Mouse (Mus musculus) C2C12 (cell line): Measurements from ENCODE around the gene C87499. TPM values are rescaled to one million over a fixed set of nuclear protein-coding genes. Genes with fewer than 3 reads are reported as not detected.

Experiments
- H3K27me3 ChIP-seq: one replicate; pipeline ENCODE4 v1.6.1; 2011; ENCODE audit not compliant: control insufficient read depth, insufficient read depth, insufficient read length
- H3K36me3 ChIP-seq: one replicate; pipeline ENCODE4 v1.6.1; 2011; ENCODE audit not compliant: control insufficient read depth, insufficient read depth
- H3K4me3 ChIP-seq: one replicate; pipeline ENCODE4 v1.5.1; 2011; ENCODE audit warnings: mild to moderate bottlenecking, control low read depth; ENCODE audit not compliant: poor library complexity, insufficient read depth, severe bottlenecking
- H3K79me2 ChIP-seq: one replicate; pipeline ENCODE4 v1.6.1; 2011; ENCODE audit not compliant: control insufficient read depth, insufficient read depth
- H3K79me3 ChIP-seq: one replicate; pipeline ENCODE4 v1.6.1; 2011; ENCODE audit warnings: low read depth, control low read depth
- H3ac ChIP-seq: one replicate; pipeline ENCODE3; 2011; ENCODE audit warnings: low read depth; ENCODE audit not compliant: control insufficient read depth, insufficient read length
- CEBPB ChIP-seq: IDR thresholded peaks from one replicate; pipeline ENCODE4 v1.6.1; 2011; ENCODE audit warnings: low read depth, mild to moderate bottlenecking, control low read depth, moderate library complexity
- CTCF ChIP-seq: IDR thresholded peaks from one replicate; pipeline ENCODE4 v1.5.1; 2011; ENCODE audit not compliant: control insufficient read depth, insufficient read depth, insufficient read length
- FOSL1 ChIP-seq: IDR thresholded peaks from one replicate; pipeline ENCODE4 v1.8.0; 2011; ENCODE audit warnings: mild to moderate bottlenecking, low read length; ENCODE audit not compliant: poor library complexity, insufficient read depth, severe bottlenecking
- MAX ChIP-seq: IDR thresholded peaks from one replicate; pipeline ENCODE4 v1.6.1; 2011; ENCODE audit warnings: mild to moderate bottlenecking, control low read depth
- MYOD1 ChIP-seq: IDR thresholded peaks from one replicate; pipeline ENCODE4 v1.6.1; 2011; ENCODE audit warnings: low read depth; ENCODE audit not compliant: control insufficient read depth, insufficient read length
- MYOG ChIP-seq: IDR thresholded peaks from one replicate; pipeline ENCODE4 v1.6.1; 2011; ENCODE audit not compliant: control insufficient read depth, insufficient read length; ENCODE audit errors: extremely low read depth
- USF1 ChIP-seq: IDR thresholded peaks from one replicate; pipeline ENCODE4 v1.6.1; 2011; ENCODE audit warnings: low read depth, mild to moderate bottlenecking, control low read depth, moderate library complexity
- long read RNA-seq, 2 experiments: library from polyadenylated mRNA; unstranded; transcript quantifications; one replicate each; pipeline ENCODE4 v2.0.0; 2019 to 2020
- polyA plus RNA-seq: library from polyadenylated mRNA; unstranded; fragments of >200 nt; fragmentation: generic; extraction: Trizol; gene quantifications from one replicate; pipeline ENCODE4 v1.2.1, GENCODE M21; 2012; ENCODE audit warnings: missing spikeins

The C87499 gene
- not detected for polyA plus RNA-seq
- long read RNA-seq, experiment 1: 0 reads
- long read RNA-seq, experiment 2: 0 reads

DNA sequence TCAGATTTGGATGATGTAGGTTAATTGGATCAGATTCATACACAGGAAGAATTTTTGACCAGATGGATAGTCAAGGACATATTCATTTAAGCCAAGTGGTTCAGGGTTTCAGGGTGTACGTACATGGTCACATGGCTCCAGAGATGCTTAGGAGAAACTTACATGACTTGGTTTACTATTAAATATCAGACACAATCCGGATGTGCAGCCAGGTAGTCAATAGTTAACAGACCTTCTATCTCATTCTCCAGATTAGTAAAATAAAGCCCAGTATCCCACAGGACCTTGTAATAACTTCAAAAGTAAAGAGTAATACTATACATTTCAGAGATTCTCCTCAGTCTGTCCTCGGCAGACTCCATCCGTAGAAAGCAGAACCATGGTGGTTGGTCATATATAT lies at the start of gene C87499:
Gene C87499 (minus strand): TSS at position 101 of the 400 bp plus-strand sequence.
- Histone ChIP-seq H3K79me2 (no peaks in the 10 kb centered on the region), H3K4me3 (no peak within 1 kb of the TSS), H3K36me3 (no peaks in the 10 kb centered on the region), H3ac (no peak within 1 kb of the TSS), H3K27me3 (no peaks in the 10 kb centered on the region), H3K79me3 (no peaks in the 10 kb centered on the region)
- TF ChIP-seq CEBPB (no peak), CTCF (no peak)

DNA sequence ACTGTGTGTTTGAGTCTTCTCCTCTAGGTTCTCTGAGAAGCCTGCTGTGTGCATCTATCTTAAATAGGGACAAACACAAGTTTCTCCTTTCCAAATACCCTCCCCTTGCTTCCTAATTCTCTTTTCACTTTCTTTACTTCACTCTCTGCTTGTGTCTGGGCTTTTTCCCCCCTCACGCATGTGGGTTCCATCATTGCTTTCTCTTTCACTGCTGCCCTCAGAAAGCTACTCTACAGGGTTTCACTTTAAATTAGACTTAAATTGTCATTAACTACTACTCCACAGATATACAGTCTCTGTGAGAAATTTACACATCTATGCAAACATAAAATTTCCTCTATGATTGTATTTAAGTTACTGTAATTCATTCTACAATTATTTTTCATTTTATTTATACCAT lies 49.6 kb upstream of the C87499 start, which contains the start of gene Ifna2:
Gene Ifna2 (minus strand): TSS at position 101 of the 400 bp plus-strand sequence.
- Histone ChIP-seq H3K79me3 (no peaks in the 10 kb centered on the region), H3K4me3 (no peak within 1 kb of the TSS), H3K36me3 (no peaks in the 10 kb centered on the region), H3K79me2 (no peaks in the 10 kb centered on the region), H3ac (no peak within 1 kb of the TSS), H3K27me3 (no peaks in the 10 kb centered on the region)
- TF ChIP-seq USF1: no peak
- TF ChIP-seq MYOG: no peak
- TF ChIP-seq MYOD1: no peak
- TF ChIP-seq MAX: no peak
- TF ChIP-seq CEBPB: no peak
- TF ChIP-seq CTCF: no peak
- TF ChIP-seq FOSL1: no peak

DNA sequence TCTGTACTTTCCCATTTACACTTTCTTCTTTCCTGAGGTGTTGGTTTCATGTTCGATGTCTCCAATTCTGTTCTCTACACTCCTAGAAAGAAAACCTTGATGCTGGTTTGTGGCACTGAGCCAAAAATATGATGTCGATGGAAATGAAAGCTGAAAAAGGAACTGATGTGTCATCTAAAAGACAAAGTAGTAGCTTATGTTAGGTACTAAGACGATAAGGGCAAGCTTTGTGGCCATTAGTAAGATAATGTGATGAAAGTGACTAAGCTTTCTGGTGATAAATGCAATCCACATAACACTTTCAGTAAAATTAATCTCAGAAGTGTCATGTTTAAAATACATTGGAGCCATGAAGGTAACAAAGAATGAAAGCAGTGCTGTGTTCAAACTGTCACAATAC lies 47.1 kb upstream of the C87499 start:
- Histone ChIP-seq H3K27me3 (no peaks in the 10 kb centered on the region), H3K79me2 (no peaks in the 10 kb centered on the region), H3K36me3 (no peaks in the 10 kb centered on the region), H3K79me3 (no peaks in the 10 kb centered on the region), H3ac (no peak overlapping the region), H3K4me3 (no peak overlapping the region)
- TF ChIP-seq CEBPB: no peak
- no peak for TF ChIP-seq MYOD1
- TF ChIP-seq FOSL1: no peak
- TF ChIP-seq MAX: no peak
- TF ChIP-seq CTCF: no peak
- TF ChIP-seq MYOG: no peak
- TF ChIP-seq USF1: no peak

DNA sequence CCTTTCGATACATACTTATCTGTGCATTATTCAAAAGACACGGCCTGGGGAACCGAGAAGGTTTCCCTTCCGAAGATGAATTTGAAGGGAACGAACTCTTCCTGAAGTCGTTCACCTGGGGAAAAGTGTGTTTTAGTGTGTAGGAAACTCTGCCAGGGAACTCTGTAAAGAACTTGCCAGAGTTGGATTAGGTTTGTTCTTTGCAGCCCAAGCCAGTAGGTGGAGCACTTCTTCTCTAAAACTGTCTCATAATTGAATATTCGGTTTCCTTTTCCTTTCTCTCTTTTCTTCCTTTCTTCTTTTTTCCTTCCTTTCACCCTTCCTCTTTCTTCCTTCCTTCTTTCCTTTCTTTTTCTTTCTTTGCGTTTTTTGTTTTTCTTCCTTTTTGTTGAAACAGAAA lies 46.2 kb upstream of the C87499 start:
- no peaks in the 10 kb centered on the region for H3K79me2 ChIP-seq
- H3K36me3 ChIP-seq: no peaks in the 10 kb centered on the region
- H3ac ChIP-seq: no peak overlapping the region
- H3K4me3 ChIP-seq: no peak overlapping the region
- no peaks in the 10 kb centered on the region for H3K27me3 ChIP-seq
- TF ChIP-seq USF1 (no peak), MYOG (no peak), CEBPB (no peak), CTCF (no peak), FOSL1 (no peak), MAX (no peak), MYOD1 (no peak)
- H3K79me3 ChIP-seq: no peaks in the 10 kb centered on the region

DNA sequence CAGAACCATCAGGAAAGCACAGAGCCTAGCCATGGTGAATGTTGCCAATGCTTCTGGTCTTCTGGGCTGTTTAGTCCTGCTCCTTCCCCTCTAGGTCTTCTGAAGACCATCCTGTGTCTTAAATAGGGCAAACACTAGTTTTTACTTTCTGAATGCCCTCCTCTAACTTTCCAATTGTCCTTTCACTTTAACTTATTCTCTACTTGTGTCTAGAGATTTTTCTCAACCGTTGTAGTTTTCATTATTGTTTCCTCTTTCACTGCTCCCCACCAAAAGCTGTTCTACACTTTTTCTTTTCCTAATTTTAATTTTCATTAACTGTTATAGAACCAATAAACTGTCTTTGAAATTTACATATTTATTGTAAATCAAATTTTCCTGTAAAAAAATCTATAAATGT lies 42.6 kb upstream of the C87499 start, which contains the start of gene Ifna16:
Gene Ifna16 (minus strand): TSS at position 101 of the 400 bp plus-strand sequence.
- no peaks in the 10 kb centered on the region for H3K36me3 ChIP-seq
- no peak within 1 kb of the TSS for H3K4me3 ChIP-seq
- TF ChIP-seq CTCF (no peak), MAX (no peak), CEBPB (no peak), MYOD1 (no peak), FOSL1 (no peak), MYOG (no peak), USF1 (no peak)
- H3K79me3 ChIP-seq: no peaks in the 10 kb centered on the region
- H3K27me3 ChIP-seq: no peaks in the 10 kb centered on the region
- no peak within 1 kb of the TSS for H3ac ChIP-seq
- no peaks in the 10 kb centered on the region for H3K79me2 ChIP-seq

DNA sequence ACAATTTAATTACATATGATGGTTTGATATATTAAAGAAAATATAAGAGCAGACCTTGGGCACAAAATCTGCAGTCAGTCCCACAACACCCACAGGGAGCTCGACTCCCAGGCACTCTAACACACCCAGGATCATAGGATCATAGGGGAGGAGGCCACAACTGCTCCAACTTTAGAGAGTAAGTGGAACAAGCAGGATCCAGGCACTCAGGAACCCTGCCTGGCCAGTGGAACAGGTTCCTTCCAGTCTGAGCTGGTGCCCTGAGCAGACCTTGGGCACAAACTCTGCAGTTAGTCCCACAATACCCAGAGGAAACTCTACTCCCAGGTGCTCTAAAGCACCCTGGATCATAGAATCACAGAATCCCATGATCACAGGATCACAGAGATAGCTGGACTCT lies 21.2 kb upstream of the C87499 start:
- Histone ChIP-seq H3K36me3 (no peaks in the 10 kb centered on the region), H3K4me3 (no peak overlapping the region), H3K79me2 (no peaks in the 10 kb centered on the region), H3K79me3 (no peaks in the 10 kb centered on the region), H3ac (no peak overlapping the region), H3K27me3 (no peaks in the 10 kb centered on the region)
- TF ChIP-seq CEBPB: no peak
- no peak for TF ChIP-seq FOSL1
- TF ChIP-seq MYOG: no peak
- TF ChIP-seq MYOD1: no peak
